Mouse (Mus musculus) embryonic fibroblast, embryonic 13.5 days (primary cell): ENCODE measurements at regions not wholly inside any gene's neighbourhood (a gene's known extent, or its start where the extent isn't known, plus 50 kb on each side); places are given as distances from the start of the nearest gene placed in this dataset.

Source experiments
- CTCF ChIP-seq: IDR thresholded peaks from 2 replicates; pipeline ENCODE4 v1.5.1; 2011; ENCODE audit warnings: mild to moderate bottlenecking, control low read depth, low read length, moderate library complexity, borderline replicate concordance; ENCODE audit not compliant: insufficient read depth
- POLR2A ChIP-seq: IDR thresholded peaks from 2 replicates; pipeline ENCODE4 v1.6.1; 2011; ENCODE audit warnings: low read depth, mild to moderate bottlenecking, control low read depth, low read length, moderate library complexity

DNA sequence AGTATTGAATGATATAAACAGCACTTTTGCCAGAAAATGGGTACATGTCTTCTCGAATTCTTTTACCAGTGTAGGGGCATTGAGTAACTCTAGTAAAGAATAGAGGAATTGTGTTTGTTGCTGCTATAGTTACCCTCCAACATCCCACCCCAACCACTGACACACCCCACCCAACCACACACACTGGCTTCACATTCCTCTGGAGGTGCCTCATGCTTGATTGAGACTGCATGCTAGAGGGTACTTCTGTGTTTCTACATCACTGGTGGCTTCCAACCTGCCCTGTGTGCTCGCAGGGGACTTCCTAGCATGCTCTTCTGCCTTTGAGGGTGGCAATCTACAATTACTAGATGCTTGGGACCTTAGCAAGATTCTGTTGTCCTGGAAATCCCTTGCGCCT, 70.5 kb upstream of the Sv2b start:
- no peak for TF ChIP-seq CTCF
- no peak for TF ChIP-seq POLR2A
